Mouse (Mus musculus): ENCODE measurements around the gene Dock8.

Dock8 gene

GRCm38 (mm10) chr19:25247858-25248552 is 248.7 kb downstream of the Dock8 start:
- DNase-seq (ENCODE audit: low read depth, low spot score), result no peak

- DNase-seq (ENCODE audit: low read depth, low spot score), result no peak
These were observed 249.9 kb downstream of the Dock8 start for GRCm38 (mm10) chr19:25249230-25249629.

- DNase-seq (ENCODE audit: low read depth, low spot score), result no peak
These were observed 252.3 kb downstream of the Dock8 start for GRCm38 (mm10) chr19:25251610-25252140.

Measured in R1 (cell line).